Mouse (Mus musculus) left cerebral cortex, adult 6 months (tissue): ENCODE data around the gene Jag2. TPM values are rescaled to one million over a fixed set of nuclear protein-coding genes. Genes with fewer than 3 reads are reported as not detected.

Experiments
- long read RNA-seq, 2 experiments: library from polyadenylated mRNA; unstranded; transcript quantifications; one replicate each; pipeline ENCODE4 v2.0.0; 2019 to 2020
- polyA plus RNA-seq: library from polyadenylated mRNA; unstranded; fragments of <200 nt; fragmentation: Nextera tagmentation; gene quantifications from 2 replicates; pipeline ENCODE4 v1.2.3, GENCODE M21; 2021

Jag2 gene
- polyA plus RNA-seq, result 4.3 and 4.5 TPM in 2 replicates
- long read RNA-seq, experiment 1, full-length matches to known transcripts, result 1 of 25 reads
- long read RNA-seq, experiment 1, partial matches to known transcripts, result 11 of 25 reads
- long read RNA-seq, experiment 1, other reads (novel, unspliced or antisense), result 13 of 25 reads
- long read RNA-seq, experiment 2, partial matches to known transcripts, result 3 of 8 reads
- long read RNA-seq, experiment 2, other reads (novel, unspliced or antisense), result 5 of 8 reads

GRCm38 (mm10) chr12:112929562-112930352, at the start of gene Jag2:
TSS of gene Jag2 (minus strand) at chr12:112929776.

DNA sequence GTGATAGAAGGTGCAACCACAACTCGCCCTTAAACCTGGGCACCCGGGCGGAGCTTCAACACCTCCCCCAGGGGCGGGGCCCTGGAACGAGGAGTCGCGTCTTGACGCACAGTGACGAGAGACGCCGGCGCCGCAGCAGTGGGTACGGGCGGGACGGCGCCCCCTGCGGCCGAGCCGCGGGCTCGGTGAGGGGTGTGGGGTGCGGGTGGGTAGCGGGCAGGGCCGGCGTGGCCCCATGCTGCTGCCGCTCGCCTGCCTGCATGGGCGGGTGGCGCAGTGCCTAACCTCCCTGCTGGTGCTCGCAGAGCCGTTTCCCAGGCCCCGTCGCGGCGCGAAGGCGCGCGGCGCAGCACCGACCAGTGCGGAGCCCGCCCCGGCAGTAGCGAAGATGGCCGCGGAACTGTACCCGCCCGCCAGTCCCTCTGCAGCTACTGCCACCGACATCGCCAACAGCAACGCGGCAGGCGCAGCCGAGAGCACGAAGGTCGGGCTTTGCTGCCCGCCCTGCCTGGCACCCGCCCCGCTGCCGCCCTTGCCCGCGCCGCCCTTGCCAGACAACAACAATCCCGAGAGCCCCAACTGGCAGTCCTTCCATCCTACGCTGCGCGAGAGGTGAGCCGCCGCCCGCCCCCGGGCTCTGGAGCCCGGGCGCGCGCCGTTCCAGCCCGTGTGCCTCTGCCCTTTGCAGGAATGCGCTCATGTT, 46.9 kb upstream of the Jag2 start, which contains the start of gene Btbd6:
Gene Btbd6, plus strand, starts transcription at position 112 of the 703 bp plus-strand sequence.

GRCm38 (mm10) chr12:112941776-112942713, 12.5 kb upstream of the Jag2 start, which contains the start of gene Nudt14:
TSS of gene Nudt14 (minus strand) at chr12:112942124.

DNA sequence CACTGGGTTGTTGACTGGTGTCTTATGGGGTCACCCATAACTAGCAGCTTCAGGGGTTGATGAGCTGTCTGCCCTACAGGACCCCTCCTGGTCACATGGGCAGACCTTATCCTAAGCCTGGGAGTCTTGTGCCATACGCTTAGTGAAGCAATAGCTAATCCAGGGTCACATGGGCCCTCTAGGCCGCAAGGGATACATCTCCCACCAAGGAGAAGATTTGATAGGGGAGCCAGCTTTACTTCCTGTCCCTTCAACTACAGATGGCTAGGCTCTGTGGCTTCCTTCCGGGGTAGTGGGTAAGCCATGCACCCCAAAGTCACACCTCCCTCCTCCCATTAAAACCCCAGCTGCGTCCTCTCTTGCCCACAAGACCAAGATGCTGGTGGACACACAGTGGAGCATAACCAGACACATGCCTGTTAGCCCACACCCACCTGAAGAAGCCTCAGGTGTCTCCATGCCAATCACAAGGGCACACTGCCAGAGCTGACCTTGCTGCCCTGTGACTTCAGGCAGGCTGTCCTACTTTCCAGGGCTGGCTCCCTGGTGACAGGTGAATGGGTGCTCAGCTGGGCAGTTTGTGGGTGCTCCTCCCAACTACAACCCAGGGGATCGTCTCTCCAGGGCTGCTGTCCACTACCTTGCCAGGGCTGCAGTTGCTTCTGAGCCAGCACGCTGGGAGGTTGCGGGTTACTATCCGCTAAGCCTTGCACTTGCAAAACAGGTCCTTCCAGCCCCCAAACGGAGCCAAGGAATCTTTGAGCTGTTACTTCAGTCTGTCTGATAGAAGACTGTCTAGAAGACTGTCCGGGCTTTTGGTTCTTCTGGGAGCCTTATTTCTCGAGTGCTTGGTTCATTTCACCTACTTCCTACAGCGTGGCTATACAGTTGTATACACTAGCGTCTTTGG, 61.1 kb downstream of the Jag2 start, which contains the start of gene Gpr132:
Gene Gpr132, minus strand, starts transcription at position 51 of the 910 bp plus-strand sequence.

Other genes starting within 250 kb of the Jag2 start
- 27.8 and 28.2 TPM in 2 replicates for gene Cep170b, start 209.3 kb downstream of the Jag2 start, polyA plus RNA-seq
- gene Pld4, start 169.1 kb downstream of the Jag2 start, polyA plus RNA-seq, result 10.1 and 11.4 TPM in 2 replicates
- gene Ahnak2, start 127.1 kb downstream of the Jag2 start, polyA plus RNA-seq, result 0.54 and 0.58 TPM in 2 replicates
- gene Clba1, start 120.8 kb downstream of the Jag2 start, polyA plus RNA-seq, result 16.4 and 21.1 TPM in 2 replicates
- 10.4 and 12.2 TPM in 2 replicates for gene Cdca4, start 100.4 kb downstream of the Jag2 start, polyA plus RNA-seq
- gene Gpr132, start 61.5 kb downstream of the Jag2 start, polyA plus RNA-seq, result not detected in 2 replicates
- 31.0 and 36.4 TPM in 2 replicates for gene Nudt14, start 12.3 kb upstream of the Jag2 start, polyA plus RNA-seq
- gene Btbd6, start 46.7 kb upstream of the Jag2 start, polyA plus RNA-seq, result 41.7 and 52.1 TPM in 2 replicates
- 22.3 and 63.3 TPM in 2 replicates for gene Brf1, start 70.9 kb upstream of the Jag2 start, polyA plus RNA-seq
- gene Pacs2, start 84.7 kb upstream of the Jag2 start, polyA plus RNA-seq, result 6.9 and 23.1 TPM in 2 replicates
- not detected in 2 replicates for gene Tex22, start 144.7 kb upstream of the Jag2 start, polyA plus RNA-seq
- gene Mta1, start 168.5 kb upstream of the Jag2 start, polyA plus RNA-seq, result 7.0 and 12.5 TPM in 2 replicates
- gene Crip2, start 210.5 kb upstream of the Jag2 start, polyA plus RNA-seq, result 302 and 342 TPM in 2 replicates
- 44.9 and 63.5 TPM in 2 replicates for gene Crip1, start 216.5 kb upstream of the Jag2 start, polyA plus RNA-seq
- gene Tedc1, start 226.6 kb upstream of the Jag2 start, polyA plus RNA-seq, result 0.72 and 1.0 TPM in 2 replicates